Mouse (Mus musculus) myocyte (in vitro differentiated cells): ENCODE data around the gene Arntl2.

Experiments used
- CEBPB ChIP-seq: IDR thresholded peaks from 2 replicates; pipeline ENCODE4 v1.6.1; 2011; ENCODE audit warnings: mild to moderate bottlenecking, moderate library complexity; ENCODE audit not compliant: poor library complexity, insufficient read depth, severe bottlenecking
- E2F4 ChIP-seq: IDR thresholded peaks from one replicate; pipeline ENCODE4 v1.6.1; 2011; ENCODE audit warnings: mild to moderate bottlenecking, control low read depth, moderate library complexity; ENCODE audit not compliant: insufficient read depth
- MAX ChIP-seq: IDR thresholded peaks from one replicate; pipeline ENCODE4 v1.6.1; 2011; ENCODE audit warnings: low read depth, mild to moderate bottlenecking, control low read depth
- MYOD1 ChIP-seq, 3 experiments: IDR thresholded peaks; one replicate each; pipeline ENCODE4 v1.6.1; 2011; ENCODE audit warnings: control low read depth in 2 of 3, low read depth in 2 of 3, mild to moderate bottlenecking in 2 of 3, moderate library complexity in 1 of 3; ENCODE audit not compliant: insufficient read length in 2 of 3, control insufficient read depth in 1 of 3
- POLR2A ChIP-seq: IDR thresholded peaks from one replicate; pipeline ENCODE4 v1.6.1; 2011; ENCODE audit warnings: low read depth, mild to moderate bottlenecking, control low read depth, moderate library complexity; ENCODE audit not compliant: insufficient read length
- POLR2AphosphoS2 ChIP-seq: IDR thresholded peaks from one replicate; pipeline ENCODE4 v1.6.1; 2011; ENCODE audit warnings: low read depth, control low read depth; ENCODE audit not compliant: insufficient read length
- REST ChIP-seq: IDR thresholded peaks from one replicate; pipeline ENCODE4 v1.6.1; 2011; ENCODE audit warnings: mild to moderate bottlenecking, control low read depth, moderate library complexity; ENCODE audit not compliant: insufficient read depth, insufficient read length
- SRF ChIP-seq: IDR thresholded peaks from one replicate; pipeline ENCODE4 v1.6.1; 2011; ENCODE audit warnings: low read depth; ENCODE audit not compliant: control insufficient read depth, insufficient read length
- TCF12 ChIP-seq: IDR thresholded peaks from one replicate; pipeline ENCODE4 v1.6.1; 2011; ENCODE audit warnings: mild to moderate bottlenecking, control low read depth; ENCODE audit not compliant: poor library complexity, insufficient read depth, severe bottlenecking

- TF ChIP-seq POLR2A = no peak
- TF ChIP-seq MAX = no peak
- no peak for TF ChIP-seq CEBPB
- TF ChIP-seq POLR2AphosphoS2 = no peak
- TF ChIP-seq TCF12 = no peak
- TF ChIP-seq SRF = no peak
- TF ChIP-seq MYOD1 (IDR thresholded peaks at IDR 0.05; ENCODE audit: control insufficient read depth in 1 of 3, insufficient read length in 2 of 3, low read depth in 2 of 3) = no peak
- TF ChIP-seq E2F4 = no peak
- no peak for TF ChIP-seq REST
Observed at GRCm38 (mm10) chr6:146762264-146762898, 33.5 kb upstream of the Arntl2 start.
